Mouse (Mus musculus) heart, embryonic 15.5 days (tissue): ENCODE measurements around the gene Slc25a39. TPM values are rescaled to one million over a fixed set of nuclear protein-coding genes. Genes with fewer than 3 reads are reported as not detected.

Experiments used
- ATAC-seq: fragments of 200-750 bp; cut with Nextera tagmentation; replicated peaks from 2 replicates; pipeline ENCODE4 v1.8.0; 2017; ENCODE audit warnings: low read depth, moderate TSS enrichment; ENCODE audit not compliant: insufficient number of reproducible peaks, insufficient read depth, low FRiP score
- H3K27ac ChIP-seq: fragments of 300-500 bp; sonication (generic); 2 replicates; pipeline ENCODE4 v1.5.1; 2015; ENCODE audit warnings: mild to moderate bottlenecking, inconsistent platforms
- H3K27me3 ChIP-seq: fragments of 300-500 bp; sonication (generic); 2 replicates; pipeline ENCODE4 v1.6.1; 2015; ENCODE audit warnings: inconsistent platforms
- H3K36me3 ChIP-seq: fragments of 300-500 bp; sonication (generic); 2 replicates; pipeline ENCODE4 v1.6.1; 2015; ENCODE audit warnings: mild to moderate bottlenecking, inconsistent platforms
- H3K4me1 ChIP-seq: fragments of 300-500 bp; sonication (generic); replicated peaks from 2 replicates; pipeline ENCODE4 v1.6.1; 2015; ENCODE audit warnings: inconsistent platforms
- H3K4me2 ChIP-seq: fragments of 300-500 bp; sonication (generic); 2 replicates; pipeline ENCODE4 v1.6.1; 2015; ENCODE audit warnings: inconsistent platforms, mild to moderate bottlenecking, moderate library complexity
- H3K4me3 ChIP-seq: fragments of 300-500 bp; sonication (generic); 2 replicates; pipeline ENCODE4 v1.5.1; 2015; ENCODE audit warnings: mild to moderate bottlenecking, inconsistent platforms
- H3K9ac ChIP-seq: fragments of 300-500 bp; sonication (generic); 2 replicates; pipeline ENCODE4 v1.6.1; 2015; ENCODE audit warnings: mild to moderate bottlenecking, inconsistent platforms
- H3K9me3 ChIP-seq: fragments of 300-500 bp; sonication (generic); replicated peaks from 2 replicates; pipeline ENCODE4 v1.6.1; 2016; ENCODE audit warnings: inconsistent platforms
- WGBS: fragments of 180-500 bp; shearing (Covaris S2); methylation state at CpG from one replicate; pipeline ENCODE4 v1.1.7; 2015; ENCODE audit warnings: mixed read lengths; 5-methylcytosine and 5-hydroxymethylcytosine counted together
- polyA plus RNA-seq: library from polyadenylated mRNA; unstranded; fragments of >200 nt; fragmentation: Nextera tagmentation; extraction: Ambion mirVana; gene quantifications from 2 replicates; pipeline ENCODE4 v1.2.1, GENCODE M21; 2015

Slc25a39 gene
- polyA plus RNA-seq, 1 experiment from 2014 or later, result 293 TPM

DNA sequence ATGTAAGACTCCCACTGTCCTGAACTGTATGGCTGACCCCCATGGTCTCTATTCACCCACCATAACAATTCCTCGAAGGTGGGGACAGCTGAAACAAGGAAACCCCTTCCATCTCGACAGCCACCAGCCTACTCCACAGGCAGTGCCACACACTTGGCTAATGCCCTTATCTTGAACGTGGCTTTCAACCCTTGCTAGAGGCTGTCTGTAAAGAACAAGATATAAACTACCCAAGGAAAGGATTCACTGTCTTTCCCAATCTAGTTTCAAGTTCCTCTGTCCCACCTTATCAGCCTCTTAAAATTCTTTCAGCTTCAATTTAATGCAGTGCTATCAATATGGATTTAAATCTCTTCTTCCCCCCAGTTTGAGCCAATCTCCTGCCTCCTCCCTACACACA, 21.8 kb upstream of the Slc25a39 start:
- Histone ChIP-seq H3K36me3 (peaks cover under 1% of the 10 kb centered on the region; the same call in 1 of the 2 replicates), H3K27me3 (no peaks in the 10 kb centered on the region), H3K4me2 (peak overlapping the region; percentile 89), H3K27ac (peak overlapping the region; percentile 74), H3K9me3 (no peaks in the 10 kb centered on the region), H3K9ac (peak overlapping the region; percentile 74), H3K4me1 (peaks cover 38% of the 10 kb centered on the region), H3K4me3 (peak overlapping the region; percentile 86)
- 16% methylated on average over 3 of the region's 3 CpGs for WGBS
- ATAC-seq, result no peak

DNA sequence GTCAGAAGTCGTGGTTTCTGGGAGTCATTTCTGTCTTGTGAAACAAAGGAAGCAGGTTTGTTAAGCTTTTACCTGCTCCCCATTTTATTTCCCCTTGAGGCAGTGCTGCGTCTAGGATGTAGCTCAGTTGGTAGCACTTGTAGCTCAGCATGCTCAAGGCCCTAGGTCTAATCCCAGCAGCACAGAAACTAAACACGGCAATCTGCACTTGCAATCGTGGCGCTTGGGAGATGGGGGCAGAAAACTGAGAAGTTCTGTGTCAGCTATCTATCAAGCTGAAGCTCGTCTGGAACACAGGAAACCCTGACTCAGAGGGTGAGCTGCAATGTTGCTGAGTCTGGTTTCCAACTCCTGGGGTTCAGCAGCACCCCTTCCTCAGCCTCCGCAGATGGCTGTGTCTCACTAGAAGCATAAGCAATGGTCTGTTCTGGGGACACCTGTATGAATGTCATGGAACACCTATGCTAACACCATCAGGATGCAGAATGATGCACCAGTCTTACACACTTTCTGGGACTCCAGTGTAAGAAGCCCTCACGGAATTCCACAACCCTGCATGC, 21.3 kb upstream of the Slc25a39 start:
- H3K9me3 ChIP-seq, result no peaks in the 10 kb centered on the region
- H3K36me3 ChIP-seq, result no peaks in the 10 kb centered on the region
- 0 out of 2 replicates have a peak overlapping the region, but pooled peaks have one; percentile 74 for H3K27ac ChIP-seq
- WGBS, result 60% methylated on average over 8 of the region's 8 CpGs
- H3K27me3 ChIP-seq, result no peaks in the 10 kb centered on the region
- H3K4me3 ChIP-seq, result peak overlapping the region; percentile 86
- no peak for ATAC-seq
- peaks cover 35% of the 10 kb centered on the region for H3K4me1 ChIP-seq
- peak overlapping the region; percentile 74 for H3K9ac ChIP-seq
- H3K4me2 ChIP-seq, result peak overlapping the region; percentile 89; the same call in 1 of the 2 replicates

DNA sequence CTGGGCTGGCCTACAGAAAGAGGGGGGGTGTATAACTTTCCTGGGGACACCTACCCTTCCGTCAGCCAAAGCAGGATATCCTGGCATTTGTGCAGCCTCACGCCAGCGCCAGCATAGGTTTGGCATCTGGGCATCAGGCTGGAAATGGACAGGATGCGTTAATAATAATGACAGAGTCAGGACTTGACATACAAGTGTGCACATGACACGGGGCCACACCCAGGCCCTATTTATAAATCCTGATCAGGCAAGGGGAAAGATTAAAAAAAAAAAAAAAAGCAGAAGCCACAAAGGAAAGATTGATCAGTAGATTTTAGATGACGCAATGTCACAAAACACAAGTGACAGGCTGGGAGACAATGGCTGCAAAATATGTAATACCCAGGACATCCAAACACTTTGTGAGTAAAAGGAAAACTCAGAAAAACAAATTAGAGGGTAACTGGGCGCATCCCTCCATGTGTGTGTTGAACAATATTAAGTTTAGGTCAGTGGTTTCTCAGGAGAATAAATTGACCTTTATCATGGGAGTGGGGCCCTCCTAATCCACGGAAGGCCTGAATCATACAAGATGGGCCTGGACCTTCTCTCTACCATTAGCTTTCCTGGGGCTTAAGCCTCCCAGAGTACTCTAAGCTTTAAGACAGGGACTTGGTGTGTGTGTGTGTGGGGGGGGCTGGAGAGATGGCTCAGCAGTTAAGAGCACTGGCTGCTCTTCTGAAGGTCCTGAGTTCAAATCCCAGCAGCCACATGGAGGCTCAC, 18.0 kb upstream of the Slc25a39 start:
- ATAC-seq, result no peak

DNA sequence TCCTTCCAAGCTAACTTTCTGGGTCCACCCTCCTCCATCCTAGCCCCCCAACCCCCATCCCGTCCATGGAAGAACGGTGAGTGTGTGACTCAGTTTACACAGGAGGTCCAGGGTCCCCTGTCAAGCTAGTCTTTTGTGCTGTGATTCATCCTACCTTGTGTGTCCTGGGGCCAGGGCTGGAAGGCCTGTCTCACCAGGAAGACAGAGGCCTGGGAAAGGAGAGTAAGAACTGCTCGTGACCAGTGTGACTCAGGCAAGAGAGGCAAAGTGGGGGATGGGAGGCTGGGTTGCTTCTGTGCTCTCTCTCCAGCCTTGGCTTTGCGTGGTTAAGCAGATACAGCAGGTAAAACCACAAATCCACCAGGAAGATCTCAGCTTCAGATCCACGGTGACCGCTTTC, 16.9 kb upstream of the Slc25a39 start:
- no peak for ATAC-seq
- no peak overlapping the region for H3K9ac ChIP-seq
- no peaks in the 10 kb centered on the region for H3K27me3 ChIP-seq
- H3K4me1 ChIP-seq, result peaks cover 6% of the 10 kb centered on the region
- WGBS, result 73% methylated on average over 6 of the region's 6 CpGs
- no peaks in the 10 kb centered on the region for H3K9me3 ChIP-seq
- no peak overlapping the region for H3K4me2 ChIP-seq
- H3K36me3 ChIP-seq, result no peaks in the 10 kb centered on the region
- H3K4me3 ChIP-seq, result no peak overlapping the region
- H3K27ac ChIP-seq, result no peak overlapping the region

More for the DNA sequence above, 18.0 kb upstream of the Slc25a39 start:
- no peaks in the 10 kb centered on the region for H3K36me3 ChIP-seq
- WGBS, result 72% methylated on average over 8 of the region's 8 CpGs
- no peaks in the 10 kb centered on the region for H3K9me3 ChIP-seq
- no peak overlapping the region for H3K27ac ChIP-seq
- H3K9ac ChIP-seq, result no peak overlapping the region
- H3K4me2 ChIP-seq, result no peak overlapping the region
- H3K4me3 ChIP-seq, result no peak overlapping the region
- H3K27me3 ChIP-seq, result no peaks in the 10 kb centered on the region
- H3K4me1 ChIP-seq, result peaks cover 9% of the 10 kb centered on the region

GRCm38 (mm10) chr11:102421559-102421958, 13.8 kb upstream of the Slc25a39 start:
- Histone ChIP-seq H3K27me3 (no peaks in the 10 kb centered on the region), H3K27ac (no peak overlapping the region), H3K4me3 (no peak overlapping the region), H3K4me2 (no peak overlapping the region), H3K36me3 (no peaks in the 10 kb centered on the region), H3K9ac (no peak overlapping the region), H3K4me1 (no peaks in the 10 kb centered on the region), H3K9me3 (no peaks in the 10 kb centered on the region)
- ATAC-seq, result no peak
- 65% methylated on average over 8 of the region's 8 CpGs for WGBS

DNA sequence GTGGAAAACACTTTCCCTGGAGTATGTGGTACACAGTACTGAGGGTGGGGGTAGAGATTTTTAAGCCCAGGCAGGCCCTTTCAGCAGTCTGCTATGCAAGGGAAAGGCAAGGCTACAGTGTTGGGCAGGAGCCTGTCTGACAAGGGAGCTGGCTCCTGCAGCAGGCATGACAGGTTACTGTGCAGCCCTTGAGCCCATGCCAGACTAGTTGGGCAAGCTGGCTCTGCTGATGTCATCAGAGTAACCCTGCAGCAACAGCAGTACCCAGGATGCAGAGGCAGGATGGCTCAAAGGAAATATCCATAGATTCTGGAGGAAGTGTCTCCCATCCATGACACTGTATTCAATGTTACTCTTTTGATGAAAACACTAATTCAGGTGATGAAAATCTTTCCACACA, 11.1 kb upstream of the Slc25a39 start:
- Histone ChIP-seq H3K9ac (no peak overlapping the region), H3K9me3 (no peaks in the 10 kb centered on the region), H3K27me3 (no peaks in the 10 kb centered on the region), H3K4me1 (no peaks in the 10 kb centered on the region), H3K27ac (no peak overlapping the region), H3K4me2 (no peak overlapping the region), H3K36me3 (no peaks in the 10 kb centered on the region), H3K4me3 (no peak overlapping the region)
- ATAC-seq, result no peak

GRCm38 (mm10) chr11:102417160-102417559, 9.4 kb upstream of the Slc25a39 start:
- Histone ChIP-seq H3K27ac (no peak overlapping the region), H3K4me1 (no peaks in the 10 kb centered on the region), H3K4me2 (no peak overlapping the region), H3K27me3 (no peaks in the 10 kb centered on the region), H3K4me3 (no peak overlapping the region), H3K9ac (no peak overlapping the region), H3K36me3 (no peaks in the 10 kb centered on the region), H3K9me3 (no peaks in the 10 kb centered on the region)
- 69% methylated on average over 1 of the region's 1 CpGs for WGBS
- ATAC-seq, result no peak

DNA sequence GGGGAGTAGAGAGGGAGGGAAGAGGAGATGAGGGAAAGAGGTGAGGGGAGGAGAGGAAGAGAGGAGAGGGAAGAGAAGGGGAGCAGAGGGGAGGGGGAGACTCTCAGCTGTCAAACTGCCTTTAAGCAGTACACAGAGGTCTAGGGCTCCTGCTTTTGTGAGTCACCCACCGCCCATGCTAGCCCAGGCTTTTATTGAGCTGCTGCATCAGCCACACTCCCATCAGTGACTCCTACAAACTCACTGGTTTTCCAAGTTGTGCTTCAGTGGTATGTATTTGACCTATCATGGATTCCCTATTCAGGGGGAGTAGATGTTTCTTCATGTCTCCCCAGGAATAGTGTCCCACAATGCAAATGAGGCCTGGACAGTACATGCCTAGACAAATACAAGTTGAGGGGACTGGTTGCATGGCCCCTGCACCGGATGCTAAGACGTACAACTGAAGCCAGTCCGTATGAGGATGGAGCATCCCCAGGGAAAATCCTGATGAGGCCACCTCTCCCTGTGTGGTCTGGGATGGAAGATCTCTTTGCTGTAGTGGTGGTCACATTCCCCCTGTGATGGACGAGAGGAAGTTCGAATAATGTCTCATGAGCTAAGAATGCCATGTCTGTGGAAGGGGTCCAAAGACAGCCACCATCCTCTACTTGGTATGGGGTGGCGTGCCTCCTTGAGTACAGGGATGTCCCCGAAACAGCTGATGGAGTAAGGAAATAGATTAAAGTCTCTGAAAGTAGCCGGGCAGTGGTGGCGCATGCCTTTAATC, 7.5 kb upstream of the Slc25a39 start:
- Histone ChIP-seq H3K36me3 (no peaks in the 10 kb centered on the region), H3K4me3 (no peak overlapping the region), H3K4me2 (no peak overlapping the region), H3K4me1 (peaks cover 6% of the 10 kb centered on the region; the same call in 1 of the 2 replicates), H3K9ac (no peak overlapping the region), H3K9me3 (no peaks in the 10 kb centered on the region), H3K27ac (no peak overlapping the region), H3K27me3 (no peaks in the 10 kb centered on the region)
- ATAC-seq, result no peak
- 64% methylated on average over 10 of the region's 10 CpGs for WGBS

DNA sequence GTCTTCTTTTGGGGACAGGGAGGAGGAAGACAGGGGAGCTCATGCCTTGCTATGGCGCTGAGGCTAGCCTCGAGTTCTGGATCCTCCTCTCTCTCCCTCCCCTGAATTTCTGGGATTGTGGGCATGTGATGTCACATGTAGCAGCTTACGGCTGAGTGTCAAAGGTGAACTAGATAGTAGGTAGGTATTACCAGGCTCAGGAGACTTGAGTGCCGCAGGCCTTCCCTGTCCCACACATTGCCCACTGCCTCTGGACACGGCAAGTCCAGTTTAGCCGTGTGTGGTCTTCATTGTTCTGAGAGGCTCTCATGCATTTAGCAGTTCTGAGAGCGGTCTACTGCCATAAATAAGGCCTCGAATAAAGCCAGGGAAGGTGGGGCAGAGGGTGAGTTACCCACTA, 5.3 kb upstream of the Slc25a39 start:
- H3K4me1 ChIP-seq, result peaks cover 8% of the 10 kb centered on the region; the same call in 1 of the 2 replicates
- WGBS, result 67% methylated on average over 8 of the region's 8 CpGs
- no peak overlapping the region for H3K4me2 ChIP-seq
- H3K9me3 ChIP-seq, result no peaks in the 10 kb centered on the region
- H3K9ac ChIP-seq, result no peak overlapping the region
- ATAC-seq, result no peak
- H3K27ac ChIP-seq, result no peak overlapping the region
- no peak overlapping the region for H3K4me3 ChIP-seq
- H3K36me3 ChIP-seq, result no peaks in the 10 kb centered on the region
- H3K27me3 ChIP-seq, result no peaks in the 10 kb centered on the region

- Histone ChIP-seq H3K27ac (no peak overlapping the region), H3K36me3 (no peaks in the 10 kb centered on the region), H3K27me3 (no peaks in the 10 kb centered on the region), H3K4me3 (no peak overlapping the region), H3K4me1 (peaks cover 9% of the 10 kb centered on the region), H3K9me3 (no peaks in the 10 kb centered on the region), H3K4me2 (no peak overlapping the region), H3K9ac (no peak overlapping the region)
- no peak for ATAC-seq
- WGBS, result 7% methylated on average over 11 of the region's 11 CpGs
These were observed 4.0 kb upstream of the Slc25a39 start for GRCm38 (mm10) chr11:102411704-102412103.

GRCm38 (mm10) chr11:102411061-102411460, 3.3 kb upstream of the Slc25a39 start:
- no peak overlapping the region for H3K27ac ChIP-seq
- peaks cover 16% of the 10 kb centered on the region for H3K4me1 ChIP-seq
- no peak overlapping the region for H3K4me3 ChIP-seq
- H3K4me2 ChIP-seq, result no peak overlapping the region
- H3K27me3 ChIP-seq, result no peaks in the 10 kb centered on the region
- no peaks in the 10 kb centered on the region for H3K36me3 ChIP-seq
- 63% methylated on average over 3 of the region's 3 CpGs for WGBS
- no peak overlapping the region for H3K9ac ChIP-seq
- no peak for ATAC-seq
- no peaks in the 10 kb centered on the region for H3K9me3 ChIP-seq
